8 mouse cellular contexts compared by ENCODE assay signal in genomic region chr10:80323261-80324119, GRCm38 (mm10). TPM values are rescaled to one million over a fixed set of nuclear protein-coding genes. Genes with fewer than 3 reads are reported as not detected.
DNase-seq lines count a peak whose midpoint lies in the region; ATAC-seq and TF ChIP-seq lines count a peak whose summit lies in the region.

No protein-coding gene starts in this region.

- H3K27me3 ChIP-seq in embryonic facial prominence, embryonic 10.5 days (replicated peaks; ENCODE audit: low read depth, poor library complexity, severe bottlenecking): peaks cover 59% of the 10 kb centered on the region
- H3K27me3 ChIP-seq in kidney, adult 2 months (replicated peaks; ENCODE audit: control insufficient read depth, insufficient read depth, low read length): no peaks in the 10 kb centered on the region
- H3K27me3 ChIP-seq in lung, embryonic 16.5 days (ENCODE audit: control insufficient read depth, insufficient read depth, low read depth, low read length): no peaks in the 10 kb centered on the region

- H3K27ac ChIP-seq in embryonic facial prominence, embryonic 10.5 days (replicated peaks): peak overlapping the region; percentile 82
- H3K27ac ChIP-seq in kidney, adult 2 months (ENCODE audit: insufficient read depth, low read depth, low read length): peak overlapping the region; percentile 85
- H3K27ac ChIP-seq in lung, embryonic 16.5 days (ENCODE audit: low read length): peak overlapping the region; percentile 20; the same call in 1 of the 2 replicates

- H3K4me3 ChIP-seq in embryonic facial prominence, embryonic 10.5 days: peak overlapping the region; percentile 63
- peak overlapping the region; percentile 63 for H3K4me3 ChIP-seq in kidney, adult 2 months (ENCODE audit: insufficient read depth, low read depth, low read length)
- H3K4me3 ChIP-seq in lung, embryonic 16.5 days (ENCODE audit: low read length): peak overlapping the region; percentile 62

- peaks cover 52% of the 10 kb centered on the region for H3K4me1 ChIP-seq in embryonic facial prominence, embryonic 10.5 days
- peaks cover 7% of the 10 kb centered on the region for H3K4me1 ChIP-seq in kidney, adult 2 months (ENCODE audit: control insufficient read depth, insufficient read depth, low read length)
- peaks cover 12% of the 10 kb centered on the region for H3K4me1 ChIP-seq in lung, embryonic 16.5 days (replicated peaks; ENCODE audit: control insufficient read depth, insufficient read depth, low read length)

- no peaks in the 10 kb centered on the region for H3K9me3 ChIP-seq in embryonic facial prominence, embryonic 10.5 days
- no peaks in the 10 kb centered on the region for H3K9me3 ChIP-seq in lung, embryonic 16.5 days (ENCODE audit: control insufficient read depth, low read length)

- TF ChIP-seq POLR2A in kidney, adult 2 months (IDR thresholded peaks at IDR 0.05; ENCODE audit: low read depth, low read length): no peak

- peaks cover 9% of the 10 kb centered on the region for H3K36me3 ChIP-seq in embryonic facial prominence, embryonic 10.5 days (replicated peaks)
- H3K36me3 ChIP-seq in kidney, adult 2 months (ENCODE audit: control insufficient read depth, insufficient read depth, low read length): no peaks in the 10 kb centered on the region
- H3K36me3 ChIP-seq in lung, embryonic 16.5 days (ENCODE audit: control insufficient read depth, insufficient read depth, low read length): peaks cover 3% of the 10 kb centered on the region; the same call in 1 of the 2 replicates

- ATAC-seq in lung, embryonic 16.5 days (ENCODE audit: low read depth): peak; percentile 40
- ATAC-seq in neutrophil, adult 5-6 weeks (ENCODE audit: extremely low read depth, insufficient number of reproducible peaks, low FRiP score, poor library complexity, severe bottlenecking): peak; percentile 21; the same call in 1 of the 2 replicates

- under 1% methylated on average over 46 of the region's 46 CpGs for WGBS in embryonic facial prominence, embryonic 10.5 days
- 2% methylated on average over 45 of the region's 46 CpGs for WGBS in kidney, adult 2 months
- WGBS in lung, embryonic 16.5 days: under 1% methylated on average over 39 of the region's 46 CpGs

- H3K9ac ChIP-seq in lung, embryonic 16.5 days (ENCODE audit: low read length): peak overlapping the region; percentile 70

- 0 out of 2 replicates have a peak, but pooled peaks have one; percentile 5 for TF ChIP-seq CTCF in kidney, adult 2 months (conservative IDR thresholded peaks at IDR 0.05; ENCODE audit: insufficient read depth, insufficient read length, low read depth, low read length)

- peak; percentile 89 for DNase-seq in 3134 (ENCODE audit: extremely low read depth, insufficient read length, low spot score)
- DNase-seq in adipocyte (ENCODE audit: low spot score): peak; percentile 85
- peak; percentile 80 for DNase-seq in embryonic facial prominence, embryonic 10.5 days (ENCODE audit: low spot score)
- DNase-seq in heart, adult 9 months (ENCODE audit: low spot score in 2 of 2): peak; percentile 72 to 75
- DNase-seq in kidney, adult 2 months: peak; percentile 85
- peak; percentile 78 for DNase-seq in thymus, postnatal 4 days

- peak overlapping the region; percentile 95 for H3K4me2 ChIP-seq in lung, embryonic 16.5 days (ENCODE audit: low read depth, low read length)

RNA-seq across cellular contexts. Expression of gene 2310011J03Rik, which starts 3.2 kb away (rescaled TPM):
- 53.7 and 56.2 TPM in 2 replicates for polyA plus RNA-seq in embryonic facial prominence, embryonic 10.5 days (2016; fragmentation: Nextera tagmentation; extraction: Ambion mirVana)
- polyA plus RNA-seq in kidney, adult 2 months (2012; rRNA removed): 47.8 and 52.5 TPM in 2 replicates
- 49.2 and 51.8 TPM in 2 replicates for polyA plus RNA-seq in lung, embryonic 16.5 days (2015; fragmentation: Nextera tagmentation; extraction: Ambion mirVana)
- total RNA-seq in neutrophil, adult 5-6 weeks (2017): 17.5 and 20.7 TPM in 2 replicates

RNA-seq across cellular contexts. Expression of gene Pcsk4, which starts 5.8 kb away (rescaled TPM):
- polyA plus RNA-seq in embryonic facial prominence, embryonic 10.5 days (2016; fragmentation: Nextera tagmentation; extraction: Ambion mirVana): 5.0 and 5.5 TPM in 2 replicates
- 9.1 and 12.2 TPM in 2 replicates for polyA plus RNA-seq in kidney, adult 2 months (2012; rRNA removed)
- polyA plus RNA-seq in lung, embryonic 16.5 days (2015; fragmentation: Nextera tagmentation; extraction: Ambion mirVana): 4.2 and 4.3 TPM in 2 replicates
- total RNA-seq in neutrophil, adult 5-6 weeks (2017): 0.25 TPM in 1 of 2 replicates, not detected in the other

RNA-seq across cellular contexts. Expression of gene Reep6, which starts 6.3 kb away (rescaled TPM):
- polyA plus RNA-seq in embryonic facial prominence, embryonic 10.5 days (2016; fragmentation: Nextera tagmentation; extraction: Ambion mirVana): 6.6 TPM in 2 replicates
- 24.7 and 25.1 TPM in 2 replicates for polyA plus RNA-seq in kidney, adult 2 months (2012; rRNA removed)
- polyA plus RNA-seq in lung, embryonic 16.5 days (2015; fragmentation: Nextera tagmentation; extraction: Ambion mirVana): 15.6 and 17.0 TPM in 2 replicates
- not detected in 2 replicates for total RNA-seq in neutrophil, adult 5-6 weeks (2017)

RNA-seq across cellular contexts. Expression of gene Adamtsl5, which starts 24.7 kb away (rescaled TPM):
- polyA plus RNA-seq in embryonic facial prominence, embryonic 10.5 days (2016; fragmentation: Nextera tagmentation; extraction: Ambion mirVana): 0.65 and 0.88 TPM in 2 replicates
- polyA plus RNA-seq in kidney, adult 2 months (2012; rRNA removed): 5.5 and 7.4 TPM in 2 replicates
- polyA plus RNA-seq in lung, embryonic 16.5 days (2015; fragmentation: Nextera tagmentation; extraction: Ambion mirVana): 4.1 and 8.3 TPM in 2 replicates
- not detected in 2 replicates for total RNA-seq in neutrophil, adult 5-6 weeks (2017)

RNA-seq across cellular contexts. Expression of gene Apc2, which starts 27.7 kb away (rescaled TPM):
- 11.8 and 12.6 TPM in 2 replicates for polyA plus RNA-seq in embryonic facial prominence, embryonic 10.5 days (2016; fragmentation: Nextera tagmentation; extraction: Ambion mirVana)
- polyA plus RNA-seq in kidney, adult 2 months (2012; rRNA removed): 0.74 and 0.95 TPM in 2 replicates
- 0.67 and 0.88 TPM in 2 replicates for polyA plus RNA-seq in lung, embryonic 16.5 days (2015; fragmentation: Nextera tagmentation; extraction: Ambion mirVana)
- total RNA-seq in neutrophil, adult 5-6 weeks (2017): 0.23 and 0.37 TPM in 2 replicates

Comparison
In these comparisons a context has a peak if more than half of its experiments do, and no peak if none do; other contexts are left out.
1. Peak in every context shown above with its lines: DNase-seq, ATAC-seq, H3K4me3 ChIP-seq and H3K27ac ChIP-seq.
2. H3K27ac ChIP-seq: peak in every context shown above with its lines; median percentile 85 in kidney, adult 2 months; 82 in embryonic facial prominence, embryonic 10.5 days; 20 in lung, embryonic 16.5 days.